Mouse (Mus musculus) lung, postnatal 25 days (tissue): ENCODE data around the gene Sp140.
A peak's percentile ranks its signal among the peaks of the same experiment; 100 is the strongest.
"Not testable (repeated sequence)": the region's sequence is repeated elsewhere in the genome, so short reads cannot be mapped to it uniquely, and the experiment has no call there.

Experiments used
- DNase-seq: peaks from one replicate; pipeline ENCODE4 v3.0.0; 2022; ENCODE audit warnings: low spot score

Gene Sp140

DNA sequence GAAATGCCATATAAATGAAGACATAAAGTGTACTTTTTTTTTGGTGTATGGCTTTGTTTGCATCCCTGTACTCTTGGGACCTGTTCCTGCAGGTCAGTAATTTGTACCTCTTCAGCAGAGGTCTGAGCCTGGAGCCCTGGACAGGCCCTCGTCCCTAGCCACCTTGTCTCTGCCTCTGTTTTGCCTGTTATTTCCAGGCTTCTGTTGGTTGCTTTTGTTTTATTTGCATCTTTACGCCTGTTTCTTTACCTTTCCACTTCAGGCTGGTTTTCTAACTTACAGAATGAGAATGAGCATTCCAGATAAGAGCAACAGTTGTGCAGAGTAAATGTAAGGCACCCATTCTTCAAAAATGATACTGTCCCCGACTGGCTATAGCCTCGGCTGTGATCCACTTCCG, at the start of gene Sp140:
Sp140 (plus strand) TSS at position 301 of the 400 bp plus-strand sequence.
- DNase-seq = not testable (repeated sequence)

DNA sequence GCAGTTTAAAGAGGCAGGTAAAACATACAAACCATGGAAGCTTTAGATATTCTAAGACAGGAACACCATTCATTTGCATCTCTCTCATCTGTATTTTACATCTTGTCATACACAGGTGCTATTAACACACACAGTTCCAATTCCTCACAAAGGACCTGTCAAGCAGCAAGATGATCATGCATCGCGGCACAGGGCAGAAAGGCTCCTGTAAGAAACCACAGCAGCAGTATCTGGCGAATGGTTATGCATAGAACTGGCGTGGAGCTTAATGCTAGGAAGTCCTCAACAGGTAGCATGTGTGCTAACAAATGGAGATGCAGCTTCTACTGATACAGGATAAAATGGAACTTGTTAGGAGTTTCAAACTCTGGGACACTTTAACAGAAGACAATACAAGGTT, 44.9 kb upstream of the Sp140 start:
- not testable (repeated sequence) for DNase-seq

DNA sequence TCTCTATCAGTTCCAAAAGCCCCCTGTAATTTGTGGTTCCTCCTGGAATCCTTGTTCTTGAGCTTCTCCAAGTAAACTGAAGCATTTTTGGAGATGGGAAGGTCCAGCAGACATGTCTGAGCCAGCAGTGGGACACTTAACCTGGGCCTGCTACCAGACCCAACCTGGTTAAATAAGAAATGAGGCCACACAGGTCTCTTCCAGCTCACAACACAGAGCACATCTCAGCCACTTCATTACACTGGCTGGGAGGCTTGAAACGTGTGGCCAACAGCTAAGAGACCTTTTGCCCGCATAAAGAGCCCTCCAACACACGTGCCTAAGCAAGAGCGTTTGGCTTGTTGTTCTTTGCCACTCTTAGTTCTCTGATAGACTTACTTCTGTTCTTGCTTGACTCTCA, 26.6 kb upstream of the Sp140 start:
- not testable (repeated sequence) for DNase-seq

DNA sequence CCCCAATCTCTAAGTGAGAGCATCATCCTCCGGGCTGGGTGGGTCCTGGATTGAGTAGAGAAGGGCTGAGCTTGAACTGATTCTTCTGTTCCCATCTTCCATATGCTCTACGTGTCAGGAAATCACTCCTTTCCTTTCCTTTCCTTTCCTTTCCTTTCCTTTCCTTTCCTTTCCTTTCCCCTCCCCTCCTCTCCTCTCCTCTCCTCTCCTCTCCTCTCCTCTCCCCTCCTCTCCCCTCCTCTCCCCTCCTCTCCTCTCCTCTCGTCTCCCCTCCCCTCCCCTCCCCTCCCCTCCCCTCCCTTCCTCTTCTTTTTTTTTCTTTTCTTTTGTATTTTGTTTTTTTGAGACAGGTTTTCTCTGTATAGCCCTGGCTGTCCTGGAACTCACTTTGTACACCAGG, 24.8 kb upstream of the Sp140 start, which contains the start of gene G530012D18Rik:
G530012D18Rik (plus strand) TSS at position 301 of the 400 bp plus-strand sequence.
- not testable (repeated sequence) for DNase-seq

DNA sequence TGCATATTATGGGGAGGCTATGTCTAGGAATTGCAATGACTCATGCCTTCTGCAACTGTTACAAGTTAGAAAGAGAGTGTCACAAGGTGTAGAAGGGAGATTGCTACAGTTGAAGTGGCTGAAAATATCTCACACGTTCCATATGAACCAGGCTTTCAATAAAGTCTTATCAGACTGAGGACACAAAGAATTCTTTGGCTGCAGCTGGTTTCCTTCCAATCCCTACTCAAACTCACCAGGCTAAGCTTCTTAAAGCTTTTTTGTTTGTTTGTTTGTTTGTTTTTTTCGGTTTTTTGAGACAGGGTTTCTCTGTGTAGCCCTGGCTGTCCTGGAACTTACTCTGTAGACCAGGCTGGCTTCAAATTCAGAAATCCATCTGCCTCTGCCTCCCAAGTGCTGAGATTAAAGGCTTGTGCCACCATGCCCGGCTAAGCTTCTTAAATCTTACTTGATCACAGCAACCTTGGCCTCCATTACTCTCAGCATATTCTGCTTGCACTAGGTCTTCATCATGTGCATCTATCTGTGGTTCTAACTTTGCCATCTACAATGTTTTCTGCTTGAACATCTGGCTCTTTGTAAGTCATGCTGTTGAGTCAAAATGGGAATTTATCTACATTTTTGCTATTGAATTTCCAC, 21.7 kb upstream of the Sp140 start:
- not testable (repeated sequence) for DNase-seq

DNA sequence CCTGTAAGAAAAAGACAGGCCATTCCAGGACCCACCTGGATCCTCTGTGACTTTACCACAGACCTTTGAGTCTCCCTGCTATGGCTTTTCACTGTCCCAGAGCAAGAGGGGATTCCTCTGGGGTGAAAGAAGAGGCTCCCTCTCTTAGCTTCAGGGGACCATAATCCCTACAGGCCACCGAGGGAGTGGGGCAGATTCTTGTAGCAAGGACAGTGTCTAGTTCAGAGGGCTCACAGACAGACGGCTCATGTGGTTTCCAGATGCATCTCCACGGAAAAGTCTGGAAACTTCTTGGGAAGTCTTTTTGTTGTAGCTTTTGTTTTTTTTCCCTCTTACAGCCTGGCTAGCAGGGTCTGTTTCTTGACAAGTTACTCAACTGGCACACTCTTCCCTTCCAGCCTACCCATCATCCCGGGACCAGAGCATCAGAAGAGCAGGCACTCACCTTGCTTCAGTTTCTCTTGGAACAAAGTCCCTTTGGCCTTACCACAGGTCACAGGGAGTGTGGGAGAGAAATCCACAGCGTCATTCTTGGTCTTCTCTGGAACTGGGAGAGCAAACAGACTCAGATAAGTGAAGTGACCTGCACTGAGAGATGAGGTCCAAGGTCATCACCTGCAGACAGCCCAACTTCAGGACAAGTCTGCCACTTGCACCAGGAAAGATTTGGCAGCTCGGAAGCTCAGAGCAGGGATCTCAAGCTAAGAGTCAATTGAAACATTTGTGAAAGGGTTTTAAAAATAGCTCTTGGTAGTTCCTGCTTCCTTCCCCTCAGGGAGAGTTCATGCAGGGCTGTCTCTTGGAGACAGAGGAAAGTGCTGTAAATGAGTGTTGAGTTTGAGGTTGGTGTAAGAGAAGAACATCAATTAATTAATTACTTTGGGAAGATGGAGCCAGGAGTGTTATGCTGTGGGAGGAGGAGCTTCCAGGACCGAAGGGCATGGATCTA, 20.7 kb upstream of the Sp140 start:
- not testable (repeated sequence) for DNase-seq

DNA sequence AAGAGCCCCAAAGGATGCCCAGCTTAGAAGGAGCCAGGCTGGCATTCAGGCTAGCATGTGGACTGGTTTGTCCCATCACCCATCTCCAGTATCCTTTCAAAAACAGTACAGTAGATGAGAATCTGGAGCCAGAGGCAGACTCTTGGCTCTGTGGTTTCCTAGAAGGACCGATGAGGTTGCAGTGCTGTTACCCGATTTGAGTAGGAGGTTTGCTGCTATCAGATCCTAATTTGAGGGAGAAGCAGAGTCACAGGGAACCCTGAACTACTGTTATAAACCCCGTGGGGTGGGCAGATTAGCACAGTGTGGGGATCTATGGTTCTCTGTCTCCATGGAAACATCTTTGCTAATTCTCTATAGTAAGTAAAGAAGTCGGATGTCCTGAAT, 20.0 kb upstream of the Sp140 start:
- not testable (repeated sequence) for DNase-seq

DNA sequence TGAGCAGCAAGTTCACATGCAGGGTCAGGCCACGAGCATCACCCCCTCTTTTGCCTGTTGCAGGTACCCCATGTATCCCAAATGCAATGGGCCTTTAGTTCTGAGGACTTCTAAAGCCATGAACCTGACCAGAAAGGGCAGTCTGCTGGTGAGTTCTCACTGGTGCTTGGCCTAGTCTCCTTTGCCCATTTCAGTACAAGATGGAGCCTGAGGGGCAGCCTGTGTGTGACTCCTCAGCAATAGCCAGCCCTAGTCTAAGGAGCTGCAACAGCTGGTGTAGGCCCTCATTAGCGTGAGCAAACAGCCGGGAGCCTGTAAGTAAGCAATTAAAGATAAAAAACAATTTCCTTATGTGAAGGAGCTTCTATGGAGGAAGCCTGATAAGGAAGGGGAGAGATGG, 19.6 kb upstream of the Sp140 start:
- not testable (repeated sequence) for DNase-seq

DNA sequence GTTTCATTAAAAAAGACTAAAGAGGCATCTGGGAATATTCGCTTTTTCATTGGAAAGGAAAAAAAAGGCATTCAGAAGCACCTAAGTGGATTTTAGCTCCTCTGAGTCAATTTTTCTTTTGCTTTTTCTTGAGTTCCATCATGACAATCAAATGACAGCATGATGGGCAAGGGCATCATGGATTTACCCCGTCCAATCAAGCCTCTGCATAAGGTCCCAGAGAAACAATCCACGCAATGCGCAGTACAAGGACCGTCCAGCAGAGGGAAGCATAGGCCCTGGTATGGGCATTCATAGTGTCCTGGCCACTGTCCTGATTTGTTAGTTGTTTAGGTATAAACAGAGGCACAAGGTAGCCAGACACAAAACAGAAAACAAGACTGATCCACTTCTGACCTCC, 18.7 kb upstream of the Sp140 start:
- DNase-seq = not testable (repeated sequence)

DNA sequence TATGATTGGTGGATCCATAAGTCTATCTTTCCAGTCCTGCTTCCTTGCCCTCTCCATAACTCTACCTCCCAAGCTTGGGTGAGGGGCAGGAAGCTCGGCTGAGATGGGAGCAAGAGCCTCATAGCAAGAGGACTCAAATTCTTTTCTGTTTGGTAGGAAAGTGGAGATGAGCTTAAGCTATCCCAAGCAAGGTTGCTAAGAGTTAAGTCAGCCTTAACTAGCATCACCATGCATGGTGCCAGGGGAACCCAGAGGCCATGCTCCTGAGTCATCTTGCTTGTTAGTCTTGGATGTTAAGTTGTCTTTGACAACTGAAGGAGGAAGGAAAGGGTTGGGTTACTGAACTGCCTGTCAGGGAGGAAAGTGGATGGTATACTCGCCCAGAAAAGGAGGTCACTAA, 11.5 kb upstream of the Sp140 start:
- DNase-seq = not testable (repeated sequence)

DNA sequence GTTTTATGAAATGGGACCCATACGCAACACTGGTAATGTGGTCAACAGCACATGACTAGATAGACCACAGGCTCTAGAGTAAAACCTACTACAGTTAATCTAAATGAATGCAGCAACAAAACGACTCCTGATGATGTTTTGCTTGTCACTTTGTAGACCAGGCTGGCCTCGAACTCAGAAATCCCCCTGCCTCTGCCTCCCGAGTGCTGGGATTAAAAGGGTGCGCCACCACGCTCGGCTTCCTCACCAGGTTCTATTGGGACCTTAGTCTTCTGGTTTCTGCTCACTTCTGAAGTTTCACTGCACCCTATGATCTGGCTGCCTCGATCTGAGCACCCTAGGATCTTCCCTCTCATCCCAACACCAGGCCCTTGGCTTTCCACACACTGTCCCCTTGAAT, 7.7 kb upstream of the Sp140 start:
- DNase-seq = not testable (repeated sequence)

DNA sequence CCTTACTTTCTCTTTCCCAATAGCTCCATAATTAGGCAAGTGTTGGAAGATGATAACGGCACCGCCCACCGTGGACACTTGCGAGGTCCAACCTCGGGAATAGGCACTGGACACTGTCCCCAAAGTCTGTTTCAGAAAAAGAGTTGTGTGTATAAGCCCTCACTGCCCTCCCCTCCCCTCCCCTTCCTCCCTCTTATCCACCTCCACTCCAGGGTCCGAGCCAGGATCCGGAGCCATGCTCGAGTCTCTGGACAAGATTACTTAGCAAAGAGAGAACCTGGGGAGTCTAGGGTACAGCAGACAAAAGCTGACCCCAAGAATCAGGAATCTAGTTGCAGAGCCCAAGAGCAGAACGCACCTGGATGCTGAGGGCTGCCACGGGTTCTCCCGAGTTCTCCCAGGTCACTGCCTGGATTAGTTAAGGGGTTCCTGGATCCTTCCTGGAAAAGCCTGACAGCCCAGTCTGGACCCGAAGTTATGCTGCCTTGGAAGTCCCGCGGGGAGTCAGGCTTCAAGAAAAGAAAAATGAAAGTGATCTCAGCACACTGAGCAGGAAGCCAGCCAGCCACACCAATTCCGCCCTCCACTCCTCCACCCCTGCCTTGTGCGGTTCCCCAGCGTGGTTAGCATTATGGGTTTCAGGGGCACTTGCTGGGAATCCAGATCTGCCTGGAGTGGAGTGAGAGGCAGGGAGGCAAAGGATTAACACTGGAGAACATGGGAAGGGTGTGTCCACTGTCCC, 1.7 kb upstream of the Sp140 start, which contains the start of gene Sp110:
Sp110 (minus strand) TSS at position 547 of the 742 bp plus-strand sequence.
- not testable (repeated sequence) for DNase-seq

DNA sequence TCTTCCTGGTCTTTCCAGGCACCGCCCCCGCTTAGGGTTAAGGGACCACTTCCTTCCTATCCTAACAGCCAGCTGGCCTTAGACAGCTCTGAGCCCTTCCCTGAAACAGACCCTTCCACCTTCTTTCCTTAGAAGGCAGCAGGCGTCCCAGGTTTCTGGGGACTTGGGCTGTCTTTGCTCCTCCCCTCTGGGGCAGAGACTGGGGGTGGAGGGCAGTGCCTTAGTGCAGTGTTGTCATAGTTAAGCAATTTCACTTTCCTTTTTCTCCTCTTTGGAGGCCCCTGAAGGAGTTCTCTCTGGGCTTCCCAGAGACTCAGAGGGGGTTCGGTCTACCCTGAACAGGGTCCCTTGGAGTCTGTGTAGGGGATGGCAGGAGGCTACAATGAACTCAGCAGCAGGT, 616 bp downstream of the Sp140 start:
- peak; percentile 53 for DNase-seq

DNA sequence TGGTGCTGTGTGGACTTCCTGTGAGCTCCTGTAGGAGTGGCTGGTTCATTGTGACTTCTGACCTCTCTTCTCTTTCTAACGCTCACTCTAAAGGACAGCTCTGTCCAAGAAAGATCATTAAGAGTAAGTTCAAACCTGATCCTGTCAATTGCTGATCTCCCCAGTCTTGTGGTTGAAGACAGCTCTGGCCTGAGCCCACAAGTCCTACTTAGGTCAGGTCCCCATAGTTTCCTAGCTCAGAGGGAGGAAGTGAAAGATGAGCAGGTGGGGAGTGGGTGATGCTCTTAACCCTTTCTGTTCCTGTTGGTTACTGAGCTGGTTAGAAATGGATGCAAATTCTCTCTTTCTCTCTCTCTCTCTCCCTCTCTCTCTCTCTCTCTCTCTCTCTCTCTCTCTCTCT, 4.2 kb downstream of the Sp140 start:
- DNase-seq = not testable (repeated sequence)

DNA sequence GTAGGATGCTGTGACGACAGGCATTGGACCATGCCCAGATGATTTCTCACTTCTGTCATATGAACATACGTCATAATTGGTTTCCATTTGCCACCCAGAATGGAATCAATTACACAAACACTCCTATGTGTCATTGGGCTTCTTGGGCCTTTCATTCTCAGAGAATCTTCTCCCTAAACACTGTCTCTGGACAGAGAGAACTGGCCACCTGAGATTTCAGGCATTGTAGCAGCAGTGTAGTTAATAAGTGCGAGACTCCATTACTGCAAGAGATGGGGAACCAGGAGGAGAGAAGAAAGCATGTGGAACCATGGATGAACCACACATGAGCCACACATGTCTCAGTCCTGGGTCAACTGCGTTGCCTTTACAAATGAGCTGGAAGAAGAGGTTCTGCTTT, 8.2 kb downstream of the Sp140 start:
- DNase-seq = not testable (repeated sequence)

DNA sequence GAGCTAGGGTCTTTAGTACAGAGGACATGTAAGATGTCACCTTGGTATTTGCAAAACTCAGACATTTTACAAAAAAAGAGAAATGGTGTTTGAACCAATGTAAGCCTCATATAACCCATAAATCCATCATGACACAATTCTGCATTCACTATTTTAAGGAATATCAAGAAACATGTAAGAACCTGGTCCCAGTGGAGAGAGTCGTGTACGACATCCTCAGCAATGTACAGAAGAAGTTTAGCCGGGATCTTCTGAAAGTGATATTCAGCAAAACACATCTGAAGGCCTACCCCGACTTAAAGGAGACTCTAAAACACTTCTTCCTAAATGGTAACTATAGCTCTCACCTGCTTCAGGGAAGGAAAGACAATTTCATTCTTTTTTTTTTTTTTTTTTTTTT, 10.4 kb downstream of the Sp140 start:
- not testable (repeated sequence) for DNase-seq

DNA sequence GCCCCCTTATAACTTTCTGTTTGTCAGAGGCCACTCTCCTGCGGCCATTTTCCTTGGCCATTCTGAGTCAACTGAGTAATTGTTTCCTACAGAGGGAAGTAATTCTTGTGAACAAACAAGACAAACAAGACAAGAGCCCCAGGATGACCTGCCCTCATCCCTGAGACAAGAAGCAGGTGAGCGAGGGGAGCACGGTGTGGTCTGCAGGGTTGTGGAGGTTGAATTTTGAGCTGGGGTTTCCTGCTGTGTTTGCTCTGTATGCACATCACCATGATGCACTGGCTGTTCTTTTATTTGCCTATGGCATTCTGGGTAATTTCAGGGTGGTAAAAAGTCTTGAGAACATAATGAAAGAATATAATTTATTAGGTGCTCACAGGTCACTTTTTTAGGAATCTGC, 14.9 kb downstream of the Sp140 start:
- DNase-seq = not testable (repeated sequence)

DNA sequence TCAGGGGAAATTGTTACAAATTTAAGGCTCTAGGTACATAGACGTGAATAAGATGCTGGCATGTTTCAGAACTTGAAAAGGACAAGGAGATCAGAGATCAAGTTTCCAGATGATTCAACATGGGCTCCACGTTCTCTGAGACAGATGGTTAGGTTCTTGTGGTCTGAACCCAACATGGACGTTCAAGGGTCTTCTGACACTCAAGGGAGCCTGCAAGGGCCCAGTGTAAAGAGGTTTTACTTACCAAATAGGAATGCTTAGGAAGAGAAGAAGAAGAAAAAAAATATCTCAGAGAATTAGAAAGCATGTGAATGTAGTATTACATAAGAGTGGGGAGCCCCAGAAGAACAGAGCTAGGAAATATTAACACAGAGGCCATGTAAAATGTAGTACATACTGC, 15.6 kb downstream of the Sp140 start:
- not testable (repeated sequence) for DNase-seq

DNA sequence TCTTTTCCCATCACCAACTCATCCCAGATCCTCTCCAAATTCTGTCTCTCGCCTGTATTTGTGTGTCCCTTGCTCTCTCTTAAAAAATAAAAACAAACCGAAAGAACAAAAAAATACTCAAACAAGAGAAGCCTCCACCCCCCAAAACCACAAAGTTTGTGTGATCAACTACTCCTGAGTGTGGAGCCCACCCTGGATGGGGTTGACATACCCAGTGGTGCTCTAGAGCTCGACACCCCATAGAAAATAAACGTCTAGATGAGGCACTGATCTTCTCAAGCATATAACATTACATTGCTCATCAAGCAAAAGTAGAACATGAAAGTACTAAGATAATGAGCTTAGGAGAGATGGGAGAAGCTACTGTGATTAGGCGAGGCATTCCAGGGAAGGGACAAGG, 17.0 kb downstream of the Sp140 start:
- not testable (repeated sequence) for DNase-seq

DNA sequence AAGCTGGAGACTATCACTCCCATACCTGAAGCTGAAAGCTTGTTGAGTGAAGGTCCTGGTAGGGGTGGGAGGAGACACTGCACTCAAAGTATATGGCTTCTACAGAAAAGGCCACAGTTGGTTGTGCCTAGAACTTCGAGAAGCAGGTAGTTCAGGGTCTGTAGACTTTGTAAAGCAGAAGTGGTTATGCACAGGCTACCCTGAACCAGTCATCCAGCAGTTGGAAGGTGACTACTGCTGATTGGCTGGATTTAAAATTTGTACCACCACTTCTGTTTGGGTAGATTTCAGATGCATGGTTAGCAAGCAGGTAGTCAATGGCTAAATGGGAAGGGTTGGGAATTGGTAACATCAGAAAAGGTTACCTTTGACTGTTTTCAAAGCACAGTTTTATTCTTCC, 18.5 kb downstream of the Sp140 start:
- not testable (repeated sequence) for DNase-seq

DNA sequence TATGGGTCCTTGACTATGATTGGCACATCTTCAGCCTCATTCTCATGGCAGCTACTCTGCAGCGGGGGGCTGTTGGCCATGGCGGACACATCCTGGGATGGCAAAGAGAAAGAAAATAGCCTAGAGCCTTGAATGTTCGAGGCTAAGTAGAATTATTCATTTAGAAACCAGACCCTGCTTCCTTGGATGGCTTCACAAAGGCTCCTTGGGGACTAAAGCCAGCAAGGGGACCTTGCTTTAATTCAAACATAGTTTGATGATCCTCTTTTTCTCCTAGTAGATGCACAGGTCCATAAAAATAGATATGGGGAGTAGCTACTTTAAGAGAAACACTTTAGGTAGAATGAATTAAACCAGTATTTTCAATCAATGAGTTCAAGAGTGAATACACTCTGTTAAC, 36.8 kb downstream of the Sp140 start:
- not testable (repeated sequence) for DNase-seq

DNA sequence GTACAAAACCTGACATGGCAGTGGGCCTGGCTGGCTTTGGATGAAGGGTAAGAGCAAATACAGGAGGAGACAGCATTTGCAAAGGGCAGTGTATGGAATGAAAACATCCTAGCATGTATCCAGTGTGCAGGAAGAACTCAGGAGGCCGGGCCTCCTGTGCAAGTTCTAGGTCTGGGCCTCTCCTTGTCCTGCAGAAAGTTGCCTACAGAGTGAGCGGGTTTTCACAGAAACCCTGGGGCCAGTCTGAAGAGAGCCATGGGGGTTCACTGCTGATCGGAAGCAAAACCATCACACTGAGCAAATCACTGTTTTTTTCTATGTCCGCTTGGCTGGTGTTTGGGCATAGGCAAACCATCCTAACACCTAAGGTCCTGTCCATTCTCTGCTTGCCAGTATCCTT, 38.0 kb downstream of the Sp140 start:
- DNase-seq = not testable (repeated sequence)
